Mouse (Mus musculus) liver, embryonic 11.5 days (tissue): ENCODE measurements around the gene Omt2a. TPM values are rescaled to one million over a fixed set of nuclear protein-coding genes. Genes with fewer than 3 reads are reported as not detected.
"Not testable (repeated sequence)": the region's sequence is repeated elsewhere in the genome, so short reads cannot be mapped to it uniquely, and the experiment has no call there.

Experiments used
- ATAC-seq: fragments of 200-750 bp; cut with Nextera tagmentation; replicated peaks from 2 replicates; pipeline ENCODE4 v1.8.0; 2017; ENCODE audit warnings: moderate number of reproducible peaks, mild to moderate bottlenecking, moderate TSS enrichment, moderate library complexity; ENCODE audit not compliant: low FRiP score
- DNase-seq: peaks from one replicate; pipeline ENCODE4 v3.0.0-alpha.2; 2017; ENCODE audit warnings: low spot score
- H3K27ac ChIP-seq: fragments of 300-500 bp; sonication (generic); 2 replicates; pipeline ENCODE4 v1.5.1; 2014; ENCODE audit warnings: mild to moderate bottlenecking, low read depth, low read length, control low read depth
- H3K27me3 ChIP-seq: fragments of 300-500 bp; sonication (generic); replicated peaks from 2 replicates; pipeline ENCODE4 v1.6.1; 2014; ENCODE audit warnings: low read length, mixed read lengths; ENCODE audit not compliant: control insufficient read depth, insufficient read depth
- H3K36me3 ChIP-seq: fragments of 300-500 bp; sonication (generic); 2 replicates; pipeline ENCODE4 v1.6.1; 2014; ENCODE audit warnings: mild to moderate bottlenecking, low read length, moderate library complexity, mixed read lengths; ENCODE audit not compliant: control insufficient read depth, insufficient read depth
- H3K4me1 ChIP-seq: fragments of 300-500 bp; sonication (generic); replicated peaks from 2 replicates; pipeline ENCODE4 v1.6.1; 2014; ENCODE audit warnings: low read length, mixed read lengths; ENCODE audit not compliant: control insufficient read depth, insufficient read depth
- H3K4me2 ChIP-seq: fragments of 300-500 bp; sonication (generic); 2 replicates; pipeline ENCODE4 v1.6.1; 2014; ENCODE audit warnings: mild to moderate bottlenecking, control low read depth, moderate library complexity
- H3K4me3 ChIP-seq: fragments of 300-500 bp; sonication (generic); 2 replicates; pipeline ENCODE4 v1.5.1; 2014; ENCODE audit warnings: low read depth, low read length, control low read depth
- H3K9ac ChIP-seq: fragments of 300-500 bp; sonication (generic); 2 replicates; pipeline ENCODE4 v1.6.1; 2014; ENCODE audit warnings: low read depth, low read length, control low read depth
- H3K9me3 ChIP-seq: fragments of 300-500 bp; sonication (generic); 2 replicates; pipeline ENCODE4 v1.6.1; 2016; ENCODE audit warnings: low read length, inconsistent platforms, mixed read lengths; ENCODE audit not compliant: control insufficient read depth
- WGBS: fragments of 180-500 bp; shearing (Covaris S2); extraction: QIAGEN DNeasy Blood & Tissue Kit; methylation state at CpG from one replicate; pipeline ENCODE4 v1.1.7; 2014; 5-methylcytosine and 5-hydroxymethylcytosine counted together
- polyA plus RNA-seq: library from polyadenylated mRNA; unstranded; fragments of >200 nt; fragmentation: Nextera tagmentation; extraction: Ambion mirVana; gene quantifications from 2 replicates; pipeline ENCODE4 v1.2.1, GENCODE M21; 2014

The Omt2a gene
- polyA plus RNA-seq, 1 experiment from 2014 or later: not detected

DNA sequence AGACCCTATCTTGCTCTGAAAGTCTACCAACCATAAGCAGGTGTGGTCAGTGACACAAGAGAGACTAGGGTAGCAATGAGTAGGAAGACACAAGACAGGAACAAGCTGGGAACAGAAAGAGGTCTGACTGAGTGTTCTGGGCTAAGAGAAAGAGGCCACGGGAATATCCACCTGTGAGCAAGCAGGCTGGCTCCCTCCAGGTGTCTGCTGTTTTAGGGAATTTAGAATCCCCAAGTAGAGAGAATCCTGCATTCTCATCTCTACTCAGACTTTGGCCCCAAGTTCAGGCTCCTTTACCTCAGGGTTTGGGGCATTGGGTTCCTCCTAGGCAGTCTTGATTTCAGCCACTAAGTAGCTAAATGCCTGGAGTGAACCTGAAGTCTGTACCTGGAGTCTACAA, 12.7 kb upstream of the Omt2a start, which contains the start of gene Omt2b:
Gene Omt2b, plus strand, starts transcription at position 301 of the 400 bp plus-strand sequence.
- 56% methylated on average over 1 of the region's 1 CpGs for WGBS
- DNase-seq, H3K36me3 ChIP-seq, H3K9ac ChIP-seq, ATAC-seq, H3K4me1 ChIP-seq, H3K4me2 ChIP-seq, H3K4me3 ChIP-seq, H3K27me3 ChIP-seq, H3K27ac ChIP-seq, H3K9me3 ChIP-seq: not testable (repeated sequence)

GRCm38 (mm10) chr9:78319499-78319898, 4.9 kb upstream of the Omt2a start:
- no peak overlapping the region for H3K27ac ChIP-seq
- H3K9ac ChIP-seq: no peak overlapping the region
- H3K4me2 ChIP-seq: no peak overlapping the region
- no peak for DNase-seq
- no peaks in the 10 kb centered on the region for H3K27me3 ChIP-seq
- H3K4me1 ChIP-seq: no peaks in the 10 kb centered on the region
- no peak overlapping the region for H3K4me3 ChIP-seq
- 24% methylated on average over 1 of the region's 1 CpGs for WGBS
- no peak for ATAC-seq
- H3K36me3 ChIP-seq: no peaks in the 10 kb centered on the region
- no peaks in the 10 kb centered on the region for H3K9me3 ChIP-seq

GRCm38 (mm10) chr9:78308122-78308521, 6.5 kb downstream of the Omt2a start:
- WGBS: 76% methylated on average over 3 of the region's 3 CpGs

GRCm38 (mm10) chr9:78299143-78299542, 15.5 kb downstream of the Omt2a start:
- ATAC-seq, H3K4me1 ChIP-seq, DNase-seq, H3K9me3 ChIP-seq, H3K4me2 ChIP-seq, H3K27me3 ChIP-seq, H3K4me3 ChIP-seq, H3K9ac ChIP-seq, H3K36me3 ChIP-seq, H3K27ac ChIP-seq: not testable (repeated sequence)
- WGBS: 56% methylated on average over 1 of the region's 1 CpGs

More at GRCm38 (mm10) chr9:78308122-78308521, 6.5 kb downstream of the Omt2a start:
- H3K36me3 ChIP-seq, H3K4me1 ChIP-seq, H3K9me3 ChIP-seq, H3K27ac ChIP-seq, H3K27me3 ChIP-seq, ATAC-seq, H3K9ac ChIP-seq, H3K4me3 ChIP-seq, H3K4me2 ChIP-seq, DNase-seq: not testable (repeated sequence)

DNA sequence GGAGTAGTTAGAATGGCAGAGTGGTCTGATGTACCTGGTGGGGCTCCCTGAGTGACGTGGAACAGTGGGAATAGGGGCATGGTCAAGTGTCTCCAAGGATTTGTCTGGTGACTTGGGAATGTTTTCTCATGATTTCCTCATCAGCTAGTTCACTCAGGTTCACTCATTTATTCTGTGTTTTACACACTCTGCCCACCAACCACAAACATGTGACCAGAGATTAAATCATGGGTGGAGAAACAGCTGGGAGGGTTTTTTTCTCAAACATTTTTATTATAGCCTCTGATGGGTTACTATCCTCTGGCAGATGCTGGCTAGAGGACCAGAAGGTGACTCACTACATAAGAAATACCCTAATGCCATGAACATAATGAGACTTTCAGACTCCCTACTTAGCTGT, 16.4 kb downstream of the Omt2a start:
- Histone ChIP-seq H3K27ac (no peak overlapping the region), H3K9me3 (no peaks in the 10 kb centered on the region), H3K4me1 (no peaks in the 10 kb centered on the region), H3K27me3 (no peaks in the 10 kb centered on the region), H3K36me3 (no peaks in the 10 kb centered on the region), H3K4me2 (no peak overlapping the region), H3K4me3 (no peak overlapping the region), H3K9ac (no peak overlapping the region)
- whole genome bisulfite sequencing: 78% methylated on average over 1 of the region's 1 CpGs
- DNase-seq: no peak
- no peak for ATAC-seq

DNA sequence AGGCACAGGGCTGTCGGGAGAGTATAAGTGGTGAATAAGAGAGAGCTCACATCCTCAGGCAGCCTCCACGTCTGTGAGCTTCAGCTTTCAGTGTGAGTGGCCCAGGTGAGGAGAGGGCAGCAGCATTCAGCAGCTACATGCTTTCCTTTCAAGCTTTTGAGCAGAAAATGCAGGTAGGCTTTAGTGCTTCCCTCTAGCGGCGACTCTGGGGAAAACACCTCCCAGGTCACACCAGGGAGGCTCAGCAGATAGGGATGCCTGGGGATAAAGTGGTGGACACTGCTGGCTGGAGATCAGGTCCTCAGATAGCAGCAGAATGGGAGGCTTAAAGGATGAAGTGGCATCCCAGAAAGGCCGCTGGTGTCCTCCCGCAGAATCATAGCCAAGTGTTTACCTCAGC, 18.5 kb downstream of the Omt2a start:
- peak; percentile 46 for DNase-seq
- not testable (repeated sequence) for H3K4me3 ChIP-seq, H3K36me3 ChIP-seq, H3K9me3 ChIP-seq, H3K27ac ChIP-seq, H3K4me2 ChIP-seq, H3K9ac ChIP-seq, H3K27me3 ChIP-seq, ATAC-seq, H3K4me1 ChIP-seq
- WGBS: 9% methylated on average over 6 of the region's 6 CpGs

DNA sequence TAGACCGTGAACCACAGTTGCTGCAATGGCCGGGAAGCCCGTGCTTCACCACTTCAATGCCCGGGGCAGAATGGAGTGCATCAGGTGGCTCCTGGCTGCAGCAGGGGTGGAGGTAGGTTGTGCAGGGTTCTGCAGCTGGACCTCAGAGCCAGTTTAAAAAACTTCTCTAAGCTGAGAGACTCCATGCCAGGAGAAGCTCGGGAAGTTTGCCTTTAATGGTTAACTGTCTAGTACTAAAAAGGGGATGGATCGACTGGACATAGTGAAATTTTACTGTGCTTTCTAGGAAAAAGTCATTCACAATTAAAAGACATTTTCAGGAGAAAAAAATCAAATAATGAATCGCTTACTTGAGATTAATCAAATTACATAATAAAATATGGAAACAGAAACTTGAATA, 19.8 kb downstream of the Omt2a start:
- H3K36me3 ChIP-seq, ATAC-seq, H3K4me3 ChIP-seq, H3K9me3 ChIP-seq, DNase-seq, H3K27ac ChIP-seq, H3K9ac ChIP-seq, H3K4me2 ChIP-seq, H3K4me1 ChIP-seq, H3K27me3 ChIP-seq: not testable (repeated sequence)
- WGBS: 82% methylated on average over 4 of the region's 7 CpGs

DNA sequence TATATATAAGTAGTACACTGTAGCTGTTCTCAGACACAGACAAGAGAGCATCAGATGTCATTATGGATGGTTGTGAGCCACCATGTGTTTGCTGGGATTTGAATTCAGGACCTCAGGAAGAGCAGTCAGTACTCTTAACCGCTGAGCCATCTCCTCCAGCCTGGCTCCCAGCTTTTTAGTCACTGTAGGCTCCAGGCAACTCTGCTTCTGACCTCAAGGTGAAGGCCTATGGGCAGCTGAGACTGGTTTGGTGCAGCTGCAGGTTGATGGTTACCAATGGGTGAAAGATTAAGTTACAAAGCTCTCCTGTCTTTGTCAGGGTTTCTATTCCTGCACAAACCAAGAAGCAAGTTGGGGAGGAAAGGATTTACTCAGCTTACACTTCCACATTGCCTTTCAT, 20.9 kb downstream of the Omt2a start:
- WGBS: 85% methylated on average over 1 of the region's 1 CpGs
- not testable (repeated sequence) for H3K9me3 ChIP-seq, DNase-seq, H3K9ac ChIP-seq, H3K36me3 ChIP-seq, H3K27ac ChIP-seq, H3K27me3 ChIP-seq, ATAC-seq, H3K4me2 ChIP-seq, H3K4me3 ChIP-seq, H3K4me1 ChIP-seq

GRCm38 (mm10) chr9:78292462-78292861, 22.1 kb downstream of the Omt2a start:
- not testable (repeated sequence) for H3K4me3 ChIP-seq, H3K4me1 ChIP-seq, H3K9ac ChIP-seq, ATAC-seq, H3K27me3 ChIP-seq, H3K27ac ChIP-seq, H3K36me3 ChIP-seq, H3K4me2 ChIP-seq, H3K9me3 ChIP-seq, DNase-seq
- WGBS: 83% methylated on average over 8 of the region's 8 CpGs
